Mouse (Mus musculus) lung, embryonic 14.5 days (tissue): ENCODE results near the gene Xpot. TPM values are rescaled to one million over a fixed set of nuclear protein-coding genes. Genes with fewer than 3 reads are reported as not detected.

ENCODE experiments used
- ATAC-seq: fragments of 200-750 bp; cut with Nextera tagmentation; 2 replicates; pipeline ENCODE4 v1.8.0; 2017; ENCODE audit warnings: mild to moderate bottlenecking, moderate TSS enrichment, moderate library complexity; ENCODE audit not compliant: insufficient read depth
- DNase-seq: peaks from one replicate; pipeline ENCODE4 v3.0.0-alpha.2; 2015
- H3K27ac ChIP-seq: fragments of 300-500 bp; sonication (generic); 2 replicates; pipeline ENCODE4 v1.5.1; 2014; ENCODE audit warnings: low read depth, mild to moderate bottlenecking, moderate library complexity
- H3K27me3 ChIP-seq: fragments of 300-500 bp; sonication (generic); 2 replicates; pipeline ENCODE4 v1.6.1; 2014; ENCODE audit warnings: low read length, control low read depth; ENCODE audit not compliant: insufficient read depth
- H3K36me3 ChIP-seq: fragments of 300-500 bp; sonication (generic); 2 replicates; pipeline ENCODE4 v1.6.1; 2014; ENCODE audit warnings: control low read depth; ENCODE audit not compliant: insufficient read depth
- H3K4me1 ChIP-seq: fragments of 300-500 bp; sonication (generic); 2 replicates; pipeline ENCODE4 v1.6.1; 2014; ENCODE audit warnings: antibody characterized with exemption, control low read depth; ENCODE audit not compliant: insufficient read depth
- H3K4me2 ChIP-seq: fragments of 300-500 bp; sonication (generic); 2 replicates; pipeline ENCODE4 v1.6.1; 2014; ENCODE audit warnings: mild to moderate bottlenecking
- H3K4me3 ChIP-seq: fragments of 300-500 bp; sonication (generic); 2 replicates; pipeline ENCODE4 v1.5.1; 2014; ENCODE audit warnings: low read depth, low read length
- H3K9ac ChIP-seq: fragments of 300-500 bp; sonication (generic); 2 replicates; pipeline ENCODE4 v1.6.1; 2014
- H3K9me3 ChIP-seq: fragments of 300-500 bp; sonication (generic); 2 replicates; pipeline ENCODE4 v1.6.1; 2016; ENCODE audit warnings: low read depth, low read length, control low read depth
- CTCF ChIP-seq: IDR thresholded peaks from 2 replicates; pipeline ENCODE4 v1.5.1; 2016; ENCODE audit warnings: antibody characterized with exemption, low read depth
- WGBS: fragments of 180-500 bp; shearing (Covaris S2); extraction: QIAGEN DNeasy Blood & Tissue Kit; methylation state at CpG from one replicate; pipeline ENCODE4 v1.1.7; 2014; 5-methylcytosine and 5-hydroxymethylcytosine counted together
- microRNA-seq: library from miRNA; unstranded; fragments of <30 nt; microRNA quantifications from one replicate; pipeline ENCODE4, GENCODE M21; 2016; ENCODE audit warnings: borderline number of aligned reads
- polyA plus RNA-seq: library from polyadenylated mRNA; unstranded; fragments of >200 nt; fragmentation: Nextera tagmentation; extraction: Ambion mirVana; gene quantifications from 2 replicates; pipeline ENCODE4 v1.2.1, GENCODE M21; 2014

Xpot gene
- polyA plus RNA-seq, 1 experiment from 2014 or later, result 67.5 TPM

DNA sequence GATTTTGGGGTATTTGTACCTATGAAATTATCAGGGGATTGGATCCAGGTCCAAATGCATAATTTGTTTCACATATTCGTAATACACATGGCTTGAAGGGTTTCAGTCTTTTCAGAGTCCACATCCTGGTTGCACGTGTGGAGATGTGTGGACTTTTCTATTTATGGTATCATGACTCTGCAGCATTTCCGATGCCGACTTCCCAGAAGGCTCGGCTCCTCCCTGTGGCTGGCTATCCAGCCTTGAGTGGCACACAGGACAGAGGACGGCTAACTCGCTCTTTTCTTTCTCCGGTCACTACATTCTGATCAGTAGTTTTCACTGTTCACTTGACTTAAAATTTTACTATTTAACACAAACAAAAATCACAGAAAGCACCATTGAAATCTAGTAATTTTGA is 61.7 kb downstream of the Xpot start:
- no peaks in the 10 kb centered on the region for H3K9me3 ChIP-seq
- no peak overlapping the region for H3K9ac ChIP-seq
- 88% methylated on average over 8 of the region's 8 CpGs for WGBS
- no peak overlapping the region for H3K27ac ChIP-seq
- no peak for TF ChIP-seq CTCF
- no peak overlapping the region for H3K4me2 ChIP-seq
- no peaks in the 10 kb centered on the region for H3K27me3 ChIP-seq
- DNase-seq (peak; percentile 18), ATAC-seq (no peak)
- peaks cover 63% of the 10 kb centered on the region for H3K36me3 ChIP-seq
- H3K4me3 ChIP-seq, result no peak overlapping the region
- H3K4me1 ChIP-seq, result no peaks in the 10 kb centered on the region

DNA sequence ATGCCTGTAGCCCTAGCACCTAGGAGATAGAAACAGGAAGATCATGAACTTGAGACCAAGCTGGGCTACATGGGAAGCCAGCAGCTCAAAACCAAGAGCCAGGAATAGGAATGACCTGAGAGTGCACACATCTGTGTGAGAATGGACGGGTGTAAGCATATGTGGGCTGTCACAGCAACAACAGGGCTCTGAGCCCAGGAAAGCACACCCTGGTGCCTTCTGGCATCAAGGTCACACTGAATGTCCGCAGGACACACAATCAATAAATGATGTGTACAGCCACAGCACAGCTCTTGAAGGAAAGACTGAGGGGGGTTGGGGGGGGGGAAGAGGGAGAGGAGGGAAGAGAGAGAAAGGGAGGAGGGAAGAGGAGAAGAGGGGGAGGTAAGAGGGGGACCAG is 67.9 kb downstream of the Xpot start:
- no peak overlapping the region for H3K4me2 ChIP-seq
- no peak for TF ChIP-seq CTCF
- no peaks in the 10 kb centered on the region for H3K9me3 ChIP-seq
- no peak for ATAC-seq
- H3K27me3 ChIP-seq, result no peaks in the 10 kb centered on the region
- H3K4me1 ChIP-seq, result no peaks in the 10 kb centered on the region
- H3K4me3 ChIP-seq, result no peak overlapping the region
- DNase-seq, result no peak
- H3K27ac ChIP-seq, result no peak overlapping the region
- H3K9ac ChIP-seq, result no peak overlapping the region
- peaks cover 80% of the 10 kb centered on the region for H3K36me3 ChIP-seq
- 72% methylated on average over 2 of the region's 2 CpGs for WGBS

DNA sequence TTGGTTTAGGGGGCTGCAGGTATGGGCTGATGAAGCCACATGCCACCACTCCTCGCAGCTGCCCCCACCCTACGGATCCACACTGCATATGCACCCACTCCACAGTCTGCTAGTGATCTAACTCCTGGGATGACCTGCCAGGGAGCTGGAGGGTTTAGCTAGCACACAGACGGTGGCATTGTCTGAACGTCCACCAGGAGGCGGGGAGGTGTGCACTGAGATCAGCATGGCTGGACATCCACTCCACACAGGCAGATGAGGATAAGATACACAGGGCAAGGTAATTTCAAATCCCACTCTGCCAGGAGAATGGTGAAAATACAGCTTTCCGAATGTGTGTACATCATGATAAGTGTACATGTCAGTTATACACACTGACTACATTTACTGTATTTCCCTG is 69.9 kb downstream of the Xpot start:
- DNase-seq (no peak), ATAC-seq (no peak)
- Histone ChIP-seq H3K27ac (no peak overlapping the region), H3K9ac (no peak overlapping the region), H3K4me1 (no peaks in the 10 kb centered on the region), H3K9me3 (no peaks in the 10 kb centered on the region), H3K4me3 (no peak overlapping the region), H3K27me3 (no peaks in the 10 kb centered on the region), H3K36me3 (peaks cover 85% of the 10 kb centered on the region), H3K4me2 (no peak overlapping the region)
- peak; percentile 37; the same call in 1 of the 2 replicates for TF ChIP-seq CTCF
- 73% methylated on average over 6 of the region's 6 CpGs for WGBS

DNA sequence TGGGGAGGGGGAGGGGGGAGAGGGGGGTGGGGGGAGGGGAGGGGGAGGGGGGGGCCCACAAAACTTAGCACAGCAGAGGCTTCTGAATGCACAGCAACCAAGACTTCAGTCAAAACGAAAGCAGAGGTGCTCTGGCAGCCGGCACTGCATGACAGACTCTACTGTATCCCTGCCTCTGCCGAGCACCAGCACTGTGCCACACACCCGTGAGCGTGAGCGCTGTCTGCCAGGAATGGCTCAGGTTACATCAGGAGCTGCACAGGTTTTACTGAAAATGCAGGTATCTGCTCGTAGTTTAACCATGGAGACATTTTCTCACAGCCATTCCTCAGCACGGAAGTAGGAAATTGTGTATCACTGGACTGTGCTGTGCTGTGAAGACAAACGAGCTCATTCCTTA is 75.8 kb downstream of the Xpot start:
- no peaks in the 10 kb centered on the region for H3K27me3 ChIP-seq
- no peak overlapping the region for H3K4me3 ChIP-seq
- no peaks in the 10 kb centered on the region for H3K9me3 ChIP-seq
- H3K9ac ChIP-seq, result no peak overlapping the region
- H3K4me1 ChIP-seq, result no peaks in the 10 kb centered on the region
- no peak overlapping the region for H3K27ac ChIP-seq
- WGBS, result 77% methylated on average over 9 of the region's 9 CpGs
- no peak for ATAC-seq
- H3K36me3 ChIP-seq, result peaks cover 90% of the 10 kb centered on the region
- DNase-seq, result no peak
- H3K4me2 ChIP-seq, result no peak overlapping the region
- TF ChIP-seq CTCF, result no peak

DNA sequence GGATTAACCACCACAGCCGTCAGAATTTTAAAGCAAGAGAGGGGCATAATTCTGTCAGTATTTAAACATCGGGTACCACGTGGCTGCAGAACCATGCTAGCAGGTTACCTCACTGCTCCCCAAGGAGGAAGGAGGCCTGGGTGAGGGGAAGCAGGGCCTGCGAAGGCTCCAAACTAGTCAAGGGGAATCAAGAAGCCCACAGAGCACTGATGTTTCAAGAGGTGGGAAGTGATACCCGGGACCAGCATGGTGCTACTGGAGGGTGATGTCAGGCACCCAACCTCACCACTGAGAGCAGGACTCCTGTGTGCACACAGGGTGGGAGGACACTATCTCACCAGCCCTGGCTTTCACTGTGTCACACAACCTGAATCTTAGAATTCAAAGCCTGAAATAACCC is 76.5 kb downstream of the Xpot start:
- no peaks in the 10 kb centered on the region for H3K9me3 ChIP-seq

DNA sequence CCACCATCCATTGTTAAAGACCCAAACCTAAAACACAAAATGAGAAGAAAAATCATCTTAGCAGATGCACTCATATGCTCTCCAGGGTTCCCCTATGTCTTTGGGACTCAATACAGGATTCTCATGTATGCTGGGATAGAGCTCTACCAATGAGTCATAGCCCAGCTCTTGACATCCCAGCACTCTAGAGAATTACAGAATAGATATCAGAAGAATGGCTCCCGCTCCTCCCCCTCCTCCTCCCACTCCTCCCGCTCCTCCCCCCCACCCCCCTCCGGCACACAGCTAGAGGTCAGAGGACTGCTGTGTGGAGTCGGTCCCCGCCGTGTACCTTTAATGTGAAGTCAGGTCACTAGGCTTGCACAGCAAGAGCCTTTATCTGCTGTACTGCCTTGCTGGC is 79.0 kb downstream of the Xpot start:
- no peaks in the 10 kb centered on the region for H3K27me3 ChIP-seq
- H3K9me3 ChIP-seq, result no peaks in the 10 kb centered on the region
- no peak for DNase-seq
- no peak for TF ChIP-seq CTCF
- H3K4me3 ChIP-seq, result no peak overlapping the region
- H3K4me1 ChIP-seq, result no peaks in the 10 kb centered on the region
- H3K4me2 ChIP-seq, result no peak overlapping the region
- no peak overlapping the region for H3K27ac ChIP-seq
- ATAC-seq, result no peak
- WGBS, result 54% methylated on average over 6 of the region's 6 CpGs
- no peak overlapping the region for H3K9ac ChIP-seq
- peaks cover 65% of the 10 kb centered on the region for H3K36me3 ChIP-seq

More for the DNA sequence above, 76.5 kb downstream of the Xpot start:
- no peak overlapping the region for H3K9ac ChIP-seq
- no peak overlapping the region for H3K4me3 ChIP-seq
- no peak for ATAC-seq
- H3K27me3 ChIP-seq, result no peaks in the 10 kb centered on the region
- 86% methylated on average over 5 of the region's 5 CpGs for whole genome bisulfite sequencing
- no peak for TF ChIP-seq CTCF
- H3K4me2 ChIP-seq, result no peak overlapping the region
- DNase-seq, result no peak
- no peak overlapping the region for H3K27ac ChIP-seq
- no peaks in the 10 kb centered on the region for H3K4me1 ChIP-seq
- peaks cover 87% of the 10 kb centered on the region for H3K36me3 ChIP-seq

DNA sequence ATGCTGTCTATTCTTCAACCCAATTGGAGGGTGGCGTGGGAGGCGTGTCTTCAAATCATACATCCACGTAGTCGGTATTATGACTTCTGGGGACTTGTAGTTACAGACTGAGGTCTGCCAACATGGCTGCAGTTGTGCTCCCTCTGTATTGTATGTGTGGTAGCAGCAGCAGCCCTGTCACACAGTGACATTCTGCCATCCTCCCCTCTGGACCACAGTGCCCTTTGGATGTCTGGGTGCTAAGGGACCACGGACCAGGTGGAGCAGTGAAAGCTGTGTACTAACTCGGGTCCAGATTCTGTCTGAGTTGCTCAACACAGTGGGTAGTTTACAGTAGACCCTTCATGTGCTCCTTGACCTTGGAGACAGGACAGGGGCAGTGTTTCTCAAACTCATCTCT is 82.6 kb downstream of the Xpot start:
- H3K4me3 ChIP-seq, result no peak overlapping the region
- H3K27ac ChIP-seq, result no peak overlapping the region
- ATAC-seq, result no peak
- no peaks in the 10 kb centered on the region for H3K9me3 ChIP-seq
- no peak overlapping the region for H3K9ac ChIP-seq
- H3K27me3 ChIP-seq, result no peaks in the 10 kb centered on the region
- no peak overlapping the region for H3K4me2 ChIP-seq
- TF ChIP-seq CTCF, result no peak
- peaks cover 31% of the 10 kb centered on the region for H3K36me3 ChIP-seq
- WGBS, result 93% methylated on average over 6 of the region's 6 CpGs
- no peaks in the 10 kb centered on the region for H3K4me1 ChIP-seq
- no peak for DNase-seq

DNA sequence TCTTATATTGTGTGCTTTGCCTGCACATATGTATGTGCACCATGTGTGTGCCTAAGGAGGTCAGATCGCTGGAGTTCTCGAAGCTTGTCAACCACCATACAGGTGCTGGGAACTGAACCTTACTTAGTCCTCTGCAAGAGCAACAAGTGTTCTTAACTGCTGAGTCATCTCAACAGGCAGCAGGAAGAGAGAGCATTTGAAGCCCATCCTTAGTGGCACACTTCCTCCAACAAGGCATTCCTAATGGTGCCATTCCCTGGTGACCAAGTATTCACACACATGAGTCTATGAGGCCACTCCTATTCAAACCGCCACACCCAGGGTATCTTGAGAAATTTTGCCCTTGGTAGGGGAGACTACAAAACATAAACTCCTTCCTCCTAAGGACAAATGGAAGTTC is 84.0 kb downstream of the Xpot start:
- Histone ChIP-seq H3K27ac (no peak overlapping the region), H3K27me3 (no peaks in the 10 kb centered on the region), H3K9me3 (no peaks in the 10 kb centered on the region), H3K9ac (no peak overlapping the region), H3K36me3 (peaks cover 20% of the 10 kb centered on the region), H3K4me2 (no peak overlapping the region), H3K4me1 (no peaks in the 10 kb centered on the region), H3K4me3 (no peak overlapping the region)
- DNase-seq, result no peak
- WGBS, result 92% methylated on average over 3 of the region's 3 CpGs
- no peak for ATAC-seq
- TF ChIP-seq CTCF, result no peak

Small RNA genes lying within 50 kb of the gene (microRNA-seq; reads per million reads assigned to microRNA genes)
- gene Gm24330, result not detected

Other genes with a start within 250 kb of the Xpot start
- gene Rassf3, start 150.0 kb downstream of the Xpot start, polyA plus RNA-seq, result 19.8 and 21.0 TPM in 2 replicates
- gene Tbk1, start 39.5 kb downstream of the Xpot start, polyA plus RNA-seq, result 38.1 and 39.6 TPM in 2 replicates
- gene D930020B18Rik, start 15.3 kb upstream of the Xpot start, polyA plus RNA-seq, result 0.46 and 0.54 TPM in 2 replicates
- 3.4 and 4.3 TPM in 2 replicates for gene BC048403, start 113.6 kb upstream of the Xpot start, polyA plus RNA-seq